Comparison of ENCODE assay signal across 23 mouse cellular contexts in genomic region chr4:59860431-59860830, GRCm38 (mm10). TPM values are rescaled to one million over a fixed set of nuclear protein-coding genes. Genes with fewer than 3 reads are reported as not detected.
DNase-seq lines count a peak whose midpoint lies in the region; ATAC-seq and TF ChIP-seq lines count a peak whose summit lies in the region.
"Had no signal": no experiment of that assay in that cellular context is flagged by ENCODE, and none has a peak within 500 bp of the region (broad histone marks: within the 10 kb centered on the region; RNA-seq: fewer than 3 reads in every experiment).

No protein-coding gene starts in this region.

- no peak overlapping the region for H3K4me3 ChIP-seq in cerebellum, adult 2 months (replicated peaks; ENCODE audit: insufficient read depth, low read depth, low read length)
- H3K4me3 ChIP-seq in left cerebral cortex, adult 2 months = no peak overlapping the region
- no peak overlapping the region for H3K4me3 ChIP-seq in neural tube, embryonic 14.5 days (ENCODE audit: low read depth, low read length)
- no peak overlapping the region for H3K4me3 ChIP-seq in stomach, postnatal 0 days (ENCODE audit: low read depth, low read length)
- H3K4me3 ChIP-seq: heart, adult 2 months; heart, embryonic 15.5 days; liver, embryonic 15.5 days had no signal

- H3K9ac ChIP-seq in neural tube, embryonic 14.5 days (replicated peaks; ENCODE audit: low read depth, low read length) = no peak overlapping the region
- no peak overlapping the region for H3K9ac ChIP-seq in stomach, postnatal 0 days (ENCODE audit: low read length)
- H3K9ac ChIP-seq: heart, embryonic 15.5 days; liver, embryonic 15.5 days had no signal

- H3K36me3 ChIP-seq in neural tube, embryonic 14.5 days (ENCODE audit: control insufficient read depth, insufficient read depth, low read length) = no peaks in the 10 kb centered on the region
- H3K36me3 ChIP-seq in stomach, postnatal 0 days (ENCODE audit: control insufficient read depth, insufficient read depth, low read length) = no peaks in the 10 kb centered on the region
- H3K36me3 ChIP-seq: liver, embryonic 15.5 days had no signal

- TF ChIP-seq CTCF in cerebellum, adult 2 months (IDR thresholded peaks at IDR 0.05; ENCODE audit: borderline replicate concordance, insufficient read depth, low read depth, low read length) = no peak
- no peak for TF ChIP-seq CTCF in left cerebral cortex, adult 2 months (IDR thresholded peaks at IDR 0.05)
- no peak for TF ChIP-seq CTCF in stomach, postnatal 0 days (IDR thresholded peaks at IDR 0.05; ENCODE audit: low read depth)

- H3K4me2 ChIP-seq in neural tube, embryonic 14.5 days (ENCODE audit: low read depth, low read length) = no peak overlapping the region
- no peak overlapping the region for H3K4me2 ChIP-seq in stomach, postnatal 0 days (replicated peaks; ENCODE audit: low read depth)
- H3K4me2 ChIP-seq: heart, embryonic 15.5 days; liver, embryonic 15.5 days had no signal

- no peaks in the 10 kb centered on the region for H3K27me3 ChIP-seq in cerebellum, adult 2 months (ENCODE audit: control insufficient read depth, insufficient read depth, low read length)
- H3K27me3 ChIP-seq in neural tube, embryonic 14.5 days (ENCODE audit: control insufficient read depth, insufficient read depth, low read length) = no peaks in the 10 kb centered on the region
- H3K27me3 ChIP-seq in stomach, postnatal 0 days (ENCODE audit: control insufficient read depth, insufficient read depth, low read length) = no peaks in the 10 kb centered on the region
- H3K27me3 ChIP-seq: heart, embryonic 15.5 days; liver, embryonic 15.5 days had no signal

- peak; percentile 1; the same call in 1 of the 2 replicates for TF ChIP-seq POLR2A in cerebellum, adult 2 months (IDR thresholded peaks at IDR 0.05; ENCODE audit: borderline replicate concordance, insufficient read depth, low read length)

- H3K4me1 ChIP-seq in cerebellum, adult 2 months (ENCODE audit: control insufficient read depth, insufficient read depth, low read length) = peaks cover 39% of the 10 kb centered on the region
- no peaks in the 10 kb centered on the region for H3K4me1 ChIP-seq in neural tube, embryonic 14.5 days (ENCODE audit: control insufficient read depth, insufficient read depth, low read length)
- no peaks in the 10 kb centered on the region for H3K4me1 ChIP-seq in stomach, postnatal 0 days (replicated peaks; ENCODE audit: control insufficient read depth, insufficient read depth)

- intact Hi-C loops in left cerebral cortex, adult 2 months (cut with DNase I) = no loop called here

- no peak for TF ChIP-seq EP300 in stomach, postnatal 0 days (optimal IDR thresholded peaks at IDR 0.05)

- no peak for DNase-seq in cerebellum, adult 2 months
- no peak for DNase-seq in cerebellum, adult 11 months
- DNase-seq in left cerebral cortex, adult 2 months (ENCODE audit: extremely low spot score in 1 of 2, low spot score in 2 of 2) = no peak
- no peak for DNase-seq in left cerebral cortex, adult 8-10 months (ENCODE audit: low spot score in 2 of 2)
- DNase-seq in neural tube, embryonic 10.5 days (ENCODE audit: extremely low spot score, low spot score) = no peak
- DNase-seq in stomach, postnatal 0 days (ENCODE audit: low spot score) = no peak
- DNase-seq in cerebellum, adult 18-20 months = no peak
- DNase-seq: adrenal gland, postnatal 10 days; gastrocnemius, postnatal 14 days; heart, adult 2 months; right cerebral cortex, postnatal 14 days; thymus, adult 18-20 months had no signal

- WGBS in cerebellum, adult 2 months = 33% methylated on average over 2 of the region's 2 CpGs
- 69% methylated on average over 2 of the region's 2 CpGs for WGBS in neural tube, embryonic 14.5 days
- WGBS in stomach, postnatal 0 days = 59% methylated on average over 2 of the region's 2 CpGs

- H3K9me3 ChIP-seq in neural tube, embryonic 14.5 days (ENCODE audit: control insufficient read depth, low read length) = no peaks in the 10 kb centered on the region
- H3K9me3 ChIP-seq in stomach, postnatal 0 days (ENCODE audit: control insufficient read depth, low read length) = no peaks in the 10 kb centered on the region
- H3K9me3 ChIP-seq: heart, embryonic 15.5 days; liver, embryonic 15.5 days had no signal

- peak overlapping the region; percentile 96 for H3K27ac ChIP-seq in cerebellum, adult 2 months (ENCODE audit: insufficient read depth, low read length)
- H3K27ac ChIP-seq in left cerebral cortex, adult 2 months = peak overlapping the region; percentile 76; the same call in 1 of the 2 replicates
- H3K27ac ChIP-seq in neural tube, embryonic 14.5 days (ENCODE audit: low read depth, low read length) = no peak overlapping the region
- no peak overlapping the region for H3K27ac ChIP-seq in stomach, postnatal 0 days (replicated peaks)
- H3K27ac ChIP-seq: heart, adult 2 months; heart, embryonic 15.5 days; liver, embryonic 15.5 days; macrophage had no signal

- ATAC-seq in neural tube, embryonic 14.5 days (ENCODE audit: low read depth) = peak; percentile 41; the same call in 1 of the 2 replicates
- ATAC-seq in stomach, postnatal 0 days (ENCODE audit: low FRiP score, low TSS enrichment) = peak; percentile 14; the same call in 1 of the 2 replicates

RNA-seq across cellular contexts. Expression of gene Slc46a2, which starts 54.4 kb away (rescaled TPM):
- not detected in 2 replicates for polyA plus RNA-seq in cerebellum, adult 2 months (2012; rRNA removed)
- total RNA-seq in left cerebral cortex, adult 2 months (2021) = not detected
- total RNA-seq in left cerebral cortex, adult 8-10 months (2022) = not detected
- polyA plus RNA-seq in neural tube, embryonic 14.5 days (2014; fragmentation: Nextera tagmentation; extraction: Ambion mirVana) = 0.07 and 0.12 TPM in 2 replicates
- 9.5 and 10.5 TPM in 2 replicates for polyA plus RNA-seq in stomach, postnatal 0 days (2015; fragmentation: Nextera tagmentation; extraction: Ambion mirVana)
- total RNA-seq: adrenal gland, postnatal 10 days; common myeloid progenitor, adult 5-6 weeks; gastrocnemius, postnatal 14 days; hematopoietic stem cell, adult 5-6 weeks; layer of hippocampus, adult 8-10 months; left cerebral cortex, postnatal 14 days had no signal
- polyA plus RNA-seq: forebrain, embryonic 11.5 days; frontal cortex, adult 2 months; liver, embryonic 15.5 days; macrophage; neural tube, embryonic 11.5 days had no signal

RNA-seq across cellular contexts. Expression of gene Snx30, which starts 54.8 kb away (rescaled TPM):
- polyA plus RNA-seq in cerebellum, adult 2 months (2012; rRNA removed) = 24.7 and 26.1 TPM in 2 replicates
- 10 to 100 TPM; 33.4 to 37.2 TPM for total RNA-seq in left cerebral cortex, adult 2 months (2021)
- total RNA-seq in left cerebral cortex, adult 8-10 months (2022) = 10 to 100 TPM; 29.5 to 41.8 (median 34.9) TPM
- polyA plus RNA-seq in neural tube, embryonic 14.5 days (2014; fragmentation: Nextera tagmentation; extraction: Ambion mirVana) = 18.9 and 20.5 TPM in 2 replicates
- 3.0 and 3.5 TPM in 2 replicates for polyA plus RNA-seq in stomach, postnatal 0 days (2015; fragmentation: Nextera tagmentation; extraction: Ambion mirVana)

RNA-seq across cellular contexts. Expression of gene Inip, which starts 59.0 kb away (rescaled TPM):
- polyA plus RNA-seq in cerebellum, adult 2 months (2012; rRNA removed) = 22.5 and 23.3 TPM in 2 replicates
- total RNA-seq in left cerebral cortex, adult 2 months (2021) = 10 to 100 TPM; 22.3 to 23.1 TPM
- 10 to 100 TPM; 20.3 to 22.3 (median 21.0) TPM for total RNA-seq in left cerebral cortex, adult 8-10 months (2022)
- 53.5 and 60.6 TPM in 2 replicates for polyA plus RNA-seq in neural tube, embryonic 14.5 days (2014; fragmentation: Nextera tagmentation; extraction: Ambion mirVana)
- 22.2 and 23.5 TPM in 2 replicates for polyA plus RNA-seq in stomach, postnatal 0 days (2015; fragmentation: Nextera tagmentation; extraction: Ambion mirVana)

Comparison
In these comparisons a context has a peak if more than half of its experiments do, and no peak if none do; other contexts are left out.
1. H3K27ac ChIP-seq: peak in cerebellum, adult 2 months (single experiment) and left cerebral cortex, adult 2 months (single experiment); none in neural tube, embryonic 14.5 days (single experiment) and stomach, postnatal 0 days (single experiment).